Comparison of ENCODE assay signal across 18 mouse cellular contexts in genomic region chr13:56895893-56896292, GRCm38 (mm10). TPM values are rescaled to one million over a fixed set of nuclear protein-coding genes. Genes with fewer than 3 reads are reported as not detected.
DNase-seq lines count a peak whose midpoint lies in the region; ATAC-seq lines count a peak whose summit lies in the region.
"Had no signal": no experiment of that assay in that cellular context is flagged by ENCODE, and none has a peak within 500 bp of the region (broad histone marks: within the 10 kb centered on the region; RNA-seq: fewer than 3 reads in every experiment).

TSS of gene Trpc7 (minus strand) at chr13:56895993.

- H3K27ac ChIP-seq in forebrain, embryonic 11.5 days (ENCODE audit: low read depth, low read length), result no peak within 1 kb of the TSS
- H3K27ac ChIP-seq in forebrain, embryonic 10.5 days, result no peak within 1 kb of the TSS
- no peak within 1 kb of the TSS for H3K27ac ChIP-seq in forebrain, embryonic 12.5 days
- peak within 1 kb of the TSS; percentile 20; the same call in 1 of the 2 replicates for H3K27ac ChIP-seq in hindbrain, embryonic 14.5 days
- peak within 1 kb of the TSS; percentile 45 for H3K27ac ChIP-seq in midbrain, embryonic 16.5 days (ENCODE audit: low read length)
- H3K27ac ChIP-seq: heart, embryonic 10.5 days; kidney, postnatal 0 days; limb, embryonic 12.5 days; liver, embryonic 15.5 days had no signal

- H3K4me3 ChIP-seq in forebrain, embryonic 11.5 days (ENCODE audit: low read depth, low read length), result no peak within 1 kb of the TSS
- H3K4me3 ChIP-seq in forebrain, embryonic 10.5 days, result no peak within 1 kb of the TSS
- peak within 1 kb of the TSS; percentile 16 for H3K4me3 ChIP-seq in forebrain, embryonic 12.5 days (replicated peaks)
- H3K4me3 ChIP-seq in hindbrain, embryonic 14.5 days (replicated peaks; ENCODE audit: low read length), result peak within 1 kb of the TSS; percentile 36
- H3K4me3 ChIP-seq in midbrain, embryonic 16.5 days (ENCODE audit: low read depth, low read length), result peak within 1 kb of the TSS; percentile 42
- H3K4me3 ChIP-seq: heart, embryonic 10.5 days; limb, embryonic 12.5 days; liver, embryonic 15.5 days; megakaryocyte, embryonic 14.5 days had no signal

- no peaks in the 10 kb centered on the region for H3K4me1 ChIP-seq in forebrain, embryonic 11.5 days (replicated peaks; ENCODE audit: control insufficient read depth, insufficient read depth, low read length)
- H3K4me1 ChIP-seq in forebrain, embryonic 10.5 days, result 0 out of 2 replicates have a peak, but pooled peaks cover 4% of the 10 kb centered on the region
- H3K4me1 ChIP-seq in forebrain, embryonic 12.5 days, result no peaks in the 10 kb centered on the region
- H3K4me1 ChIP-seq in hindbrain, embryonic 14.5 days (replicated peaks; ENCODE audit: control insufficient read depth, insufficient read depth, low read length), result no peaks in the 10 kb centered on the region
- H3K4me1 ChIP-seq in midbrain, embryonic 16.5 days (ENCODE audit: control insufficient read depth, insufficient read depth, low read length), result 0 out of 2 replicates have a peak, but pooled peaks cover 2% of the 10 kb centered on the region
- H3K4me1 ChIP-seq: heart, embryonic 10.5 days; limb, embryonic 12.5 days; liver, embryonic 15.5 days; megakaryocyte, embryonic 14.5 days had no signal

- no peak for DNase-seq in forebrain, embryonic 11.5 days (ENCODE audit: low spot score)
- DNase-seq in forebrain, embryonic 10.5 days (ENCODE audit: extremely low spot score, low spot score), result no peak
- no peak for DNase-seq in hindbrain, embryonic 14.5 days (ENCODE audit: low spot score)
- no peak for DNase-seq in heart, adult 18-20 months
- DNase-seq in lung, postnatal 4 days, result no peak
- no peak for DNase-seq in right cerebral cortex, postnatal 25 days
- DNase-seq: cerebellum, adult 9-11 months; thymus, postnatal 36 days had no signal

- H3K9ac ChIP-seq in forebrain, embryonic 11.5 days (ENCODE audit: low read length), result no peak within 1 kb of the TSS
- no peak within 1 kb of the TSS for H3K9ac ChIP-seq in forebrain, embryonic 12.5 days
- H3K9ac ChIP-seq in hindbrain, embryonic 14.5 days, result peak within 1 kb of the TSS; percentile 57
- peak within 1 kb of the TSS; percentile 68 for H3K9ac ChIP-seq in midbrain, embryonic 16.5 days (ENCODE audit: low read depth, low read length)
- H3K9ac ChIP-seq: limb, embryonic 12.5 days; liver, embryonic 15.5 days had no signal

- ATAC-seq in forebrain, embryonic 11.5 days (replicated peaks; ENCODE audit: low FRiP score), result no peak
- ATAC-seq in forebrain, embryonic 12.5 days (ENCODE audit: low FRiP score), result no peak
- no peak; the same call in 1 of the 2 replicates for ATAC-seq in hindbrain, embryonic 14.5 days (ENCODE audit: low FRiP score)
- no peak for ATAC-seq in midbrain, embryonic 16.5 days

- peak within 1 kb of the TSS; percentile 15; the same call in 1 of the 2 replicates for H3K4me2 ChIP-seq in forebrain, embryonic 11.5 days (ENCODE audit: low read depth, low read length, severe bottlenecking)
- H3K4me2 ChIP-seq in forebrain, embryonic 12.5 days, result peak within 1 kb of the TSS; percentile 40
- H3K4me2 ChIP-seq in hindbrain, embryonic 14.5 days (replicated peaks), result peak within 1 kb of the TSS; percentile 54
- peak within 1 kb of the TSS; percentile 53 for H3K4me2 ChIP-seq in midbrain, embryonic 16.5 days (ENCODE audit: low read length)
- H3K4me2 ChIP-seq: limb, embryonic 12.5 days; liver, embryonic 15.5 days had no signal

- no peaks in the 10 kb centered on the region for H3K27me3 ChIP-seq in forebrain, embryonic 11.5 days (ENCODE audit: control insufficient read depth, insufficient read depth, low read length)
- H3K27me3 ChIP-seq in forebrain, embryonic 10.5 days (ENCODE audit: poor library complexity, severe bottlenecking), result 0 out of 2 replicates have a peak, but pooled peaks cover 6% of the 10 kb centered on the region
- H3K27me3 ChIP-seq in forebrain, embryonic 12.5 days, result 0 out of 2 replicates have a peak, but pooled peaks cover 2% of the 10 kb centered on the region
- no peaks in the 10 kb centered on the region for H3K27me3 ChIP-seq in hindbrain, embryonic 14.5 days (ENCODE audit: control insufficient read depth, insufficient read depth, low read length)
- H3K27me3 ChIP-seq in midbrain, embryonic 16.5 days (ENCODE audit: control insufficient read depth, insufficient read depth, low read depth, low read length), result no peaks in the 10 kb centered on the region
- H3K27me3 ChIP-seq: liver, embryonic 15.5 days; megakaryocyte, embryonic 14.5 days had no signal

- H3K9me3 ChIP-seq in forebrain, embryonic 11.5 days (ENCODE audit: control insufficient read depth, low read length), result no peaks in the 10 kb centered on the region
- H3K9me3 ChIP-seq in forebrain, embryonic 10.5 days, result no peaks in the 10 kb centered on the region
- H3K9me3 ChIP-seq in forebrain, embryonic 12.5 days, result no peaks in the 10 kb centered on the region
- H3K9me3 ChIP-seq in hindbrain, embryonic 14.5 days (ENCODE audit: control insufficient read depth, low read length), result no peaks in the 10 kb centered on the region
- no peaks in the 10 kb centered on the region for H3K9me3 ChIP-seq in midbrain, embryonic 16.5 days (replicated peaks; ENCODE audit: control insufficient read depth, low read length, poor library complexity, severe bottlenecking)
- H3K9me3 ChIP-seq: heart, embryonic 10.5 days; limb, embryonic 12.5 days; liver, embryonic 15.5 days had no signal

- no peaks in the 10 kb centered on the region for H3K36me3 ChIP-seq in forebrain, embryonic 11.5 days (ENCODE audit: control insufficient read depth, insufficient read depth, low read length)
- H3K36me3 ChIP-seq in forebrain, embryonic 10.5 days (replicated peaks), result no peaks in the 10 kb centered on the region
- H3K36me3 ChIP-seq in forebrain, embryonic 12.5 days (replicated peaks), result no peaks in the 10 kb centered on the region
- no peaks in the 10 kb centered on the region for H3K36me3 ChIP-seq in hindbrain, embryonic 14.5 days (replicated peaks; ENCODE audit: control insufficient read depth, insufficient read depth)
- no peaks in the 10 kb centered on the region for H3K36me3 ChIP-seq in midbrain, embryonic 16.5 days (ENCODE audit: control insufficient read depth, insufficient read depth, low read length)
- H3K36me3 ChIP-seq: heart, embryonic 10.5 days; limb, embryonic 12.5 days; liver, embryonic 15.5 days had no signal

- 80% methylated on average over 3 of the region's 3 CpGs for WGBS in forebrain, embryonic 11.5 days
- WGBS in forebrain, embryonic 10.5 days, result 87% methylated on average over 3 of the region's 3 CpGs
- 63% methylated on average over 3 of the region's 3 CpGs for WGBS in forebrain, embryonic 12.5 days
- WGBS in hindbrain, embryonic 14.5 days, result 80% methylated on average over 3 of the region's 3 CpGs
- 81% methylated on average over 3 of the region's 3 CpGs for WGBS in midbrain, embryonic 16.5 days

RNA-seq across cellular contexts. Expression of gene Trpc7, which starts in this region (rescaled TPM):
- not detected in 2 replicates for polyA plus RNA-seq in forebrain, embryonic 11.5 days (2014; fragmentation: Nextera tagmentation; extraction: Ambion mirVana)
- not detected in 2 replicates for polyA plus RNA-seq in forebrain, embryonic 10.5 days (2016; fragmentation: Nextera tagmentation; extraction: Ambion mirVana)
- 0.92 and 0.94 TPM in 2 replicates for polyA plus RNA-seq in forebrain, embryonic 12.5 days (2016; fragmentation: Nextera tagmentation; extraction: Ambion mirVana)
- polyA plus RNA-seq in hindbrain, embryonic 14.5 days (2014; fragmentation: Nextera tagmentation; extraction: Ambion mirVana), result 3.6 and 4.9 TPM in 2 replicates
- 6.6 and 6.7 TPM in 2 replicates for polyA plus RNA-seq in midbrain, embryonic 16.5 days (2015; fragmentation: Nextera tagmentation; extraction: Ambion mirVana)
- total RNA-seq in heart, adult 18-20 months (2021), result not detected
- total RNA-seq: gastrocnemius, postnatal 14 days; MEL had no signal
- polyA plus RNA-seq: intestine, embryonic 14.5 days; limb, embryonic 12.5 days; liver, embryonic 15.5 days had no signal

Comparison
In these comparisons a context has a peak if more than half of its experiments do, and no peak if none do; other contexts are left out.
1. H3K4me3 ChIP-seq: peak in forebrain, embryonic 12.5 days (single experiment), hindbrain, embryonic 14.5 days (single experiment) and midbrain, embryonic 16.5 days (single experiment); none in forebrain, embryonic 11.5 days (single experiment) and forebrain, embryonic 10.5 days (single experiment).
2. H3K27ac ChIP-seq: peak in hindbrain, embryonic 14.5 days (single experiment) and midbrain, embryonic 16.5 days (single experiment); none in forebrain, embryonic 11.5 days (single experiment), forebrain, embryonic 10.5 days (single experiment) and forebrain, embryonic 12.5 days (single experiment).
3. H3K9ac ChIP-seq: peak in hindbrain, embryonic 14.5 days (single experiment) and midbrain, embryonic 16.5 days (single experiment); none in forebrain, embryonic 11.5 days (single experiment) and forebrain, embryonic 12.5 days (single experiment).
4. Peak in every context shown above with its lines, with median percentiles within 50 percentile points of each other: H3K4me2 ChIP-seq.